Mouse (Mus musculus) cortical plate, adult 2 months (tissue): ENCODE results near the gene Ly6g5c.

Experiments used
- CTCF ChIP-seq: fragments of 200-500 bp; IDR thresholded peaks from 2 replicates; pipeline ENCODE4 v1.5.1; 2011; ENCODE audit warnings: mild to moderate bottlenecking, control low read depth, low read length; ENCODE audit not compliant: insufficient read depth; ENCODE audit errors: extremely low read depth
- POLR2A ChIP-seq: fragments of 200-500 bp; IDR thresholded peaks from 2 replicates; pipeline ENCODE4 v1.6.1; 2011; ENCODE audit warnings: mild to moderate bottlenecking, low read length, control low read depth; ENCODE audit not compliant: insufficient read depth; ENCODE audit errors: extremely low read depth

- TF ChIP-seq CTCF (no peak), POLR2A (no peak)
Measured at GRCm38 (mm10) chr17:35082841-35083576, 25.1 kb upstream of the Ly6g5c start.
